Mouse (Mus musculus) lung, postnatal 0 days (tissue): ENCODE measurements around the gene Igsf23. TPM values are rescaled to one million over a fixed set of nuclear protein-coding genes. Genes with fewer than 3 reads are reported as not detected.

Source experiments
- ATAC-seq: fragments of 200-750 bp; cut with Nextera tagmentation; 2 replicates; pipeline ENCODE4 v1.8.0; 2017; ENCODE audit warnings: moderate library complexity
- DNase-seq: peaks from one replicate; pipeline ENCODE4 v3.0.0-alpha.2; 2016; ENCODE audit warnings: low spot score
- H3K27ac ChIP-seq: fragments of 300-500 bp; sonication (generic); 2 replicates; pipeline ENCODE4 v1.5.1; 2014; ENCODE audit warnings: antibody characterized with exemption, mild to moderate bottlenecking, low read length, mixed read lengths
- H3K27me3 ChIP-seq: fragments of 300-500 bp; sonication (generic); replicated peaks from 2 replicates; pipeline ENCODE4 v1.6.1; 2014; ENCODE audit warnings: low read length, mixed read lengths; ENCODE audit not compliant: insufficient read depth
- H3K36me3 ChIP-seq: fragments of 300-500 bp; sonication (generic); 2 replicates; pipeline ENCODE4 v1.6.1; 2014; ENCODE audit warnings: low read length, mixed read lengths; ENCODE audit not compliant: insufficient read depth
- H3K4me1 ChIP-seq: fragments of 300-500 bp; sonication (generic); 2 replicates; pipeline ENCODE4 v1.6.1; 2014; ENCODE audit warnings: antibody characterized with exemption, low read depth, low read length, mixed read lengths; ENCODE audit not compliant: insufficient read depth
- H3K4me2 ChIP-seq: fragments of 300-500 bp; sonication (generic); replicated peaks from 2 replicates; pipeline ENCODE4 v1.6.1; 2014; ENCODE audit warnings: low read depth, mild to moderate bottlenecking, low read length, moderate library complexity, mixed read lengths
- H3K4me3 ChIP-seq: fragments of 300-500 bp; sonication (generic); 2 replicates; pipeline ENCODE4 v1.5.1; 2014; ENCODE audit warnings: low read depth, low read length
- H3K9ac ChIP-seq: fragments of 300-500 bp; sonication (generic); replicated peaks from 2 replicates; pipeline ENCODE4 v1.6.1; 2014; ENCODE audit warnings: low read depth, mild to moderate bottlenecking
- H3K9me3 ChIP-seq: fragments of 300-500 bp; sonication (generic); 2 replicates; pipeline ENCODE4 v1.6.1; 2016; ENCODE audit warnings: low read length, mixed read lengths
- CTCF ChIP-seq: IDR thresholded peaks from 2 replicates; pipeline ENCODE4 v1.5.1; 2016; ENCODE audit warnings: antibody characterized with exemption, mild to moderate bottlenecking
- EP300 ChIP-seq: IDR thresholded peaks from 2 replicates; pipeline ENCODE4 v1.6.1; 2016; ENCODE audit warnings: antibody characterized with exemption, mild to moderate bottlenecking, control low read depth
- WGBS: fragments of 180-500 bp; shearing (Covaris S2); extraction: QIAGEN DNeasy Blood & Tissue Kit; methylation state at CpG from one replicate; pipeline ENCODE4 v1.1.7; 2014; 5-methylcytosine and 5-hydroxymethylcytosine counted together
- polyA plus RNA-seq: library from polyadenylated mRNA; unstranded; fragments of >200 nt; fragmentation: Nextera tagmentation; extraction: Ambion mirVana; gene quantifications from 2 replicates; pipeline ENCODE4 v1.2.1, GENCODE M21; 2015

Igsf23 gene
- polyA plus RNA-seq, 1 experiment from 2014 or later, result 0.90 TPM

DNA sequence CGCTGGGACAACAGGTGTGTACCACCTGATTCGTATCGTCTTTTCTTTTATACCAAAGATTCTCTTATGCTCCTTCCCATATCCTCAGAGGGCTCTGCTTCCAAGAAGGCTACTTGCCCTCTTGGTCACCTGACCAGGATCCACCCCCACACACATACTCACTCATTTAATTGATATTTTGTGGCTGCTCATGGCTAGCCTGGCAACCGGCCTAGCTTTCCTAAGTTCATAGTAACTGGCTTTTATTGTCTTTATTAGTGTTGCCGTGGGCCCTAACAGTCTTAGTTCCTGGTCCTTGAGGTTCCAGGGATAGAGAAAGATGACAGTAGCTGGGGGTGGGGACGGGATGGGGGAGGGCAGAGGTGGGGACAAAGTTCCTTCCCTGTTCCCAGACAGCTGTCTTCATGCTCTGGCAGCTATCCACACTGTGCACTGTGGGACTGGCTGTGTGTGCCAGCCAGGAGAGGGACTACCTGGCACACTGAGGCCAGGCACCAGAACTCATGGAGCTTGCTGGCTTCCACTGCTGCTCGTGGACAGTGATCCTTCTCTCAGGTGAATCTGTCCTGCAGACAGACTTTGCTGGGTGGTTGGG, 14.5 kb upstream of the Igsf23 start, which contains the start of gene Ceacam20:
Gene Ceacam20, plus strand, starts transcription at position 428 of the 595 bp plus-strand sequence.
- no peak for ATAC-seq
- TF ChIP-seq CTCF (no peak), EP300 (no peak)

DNA sequence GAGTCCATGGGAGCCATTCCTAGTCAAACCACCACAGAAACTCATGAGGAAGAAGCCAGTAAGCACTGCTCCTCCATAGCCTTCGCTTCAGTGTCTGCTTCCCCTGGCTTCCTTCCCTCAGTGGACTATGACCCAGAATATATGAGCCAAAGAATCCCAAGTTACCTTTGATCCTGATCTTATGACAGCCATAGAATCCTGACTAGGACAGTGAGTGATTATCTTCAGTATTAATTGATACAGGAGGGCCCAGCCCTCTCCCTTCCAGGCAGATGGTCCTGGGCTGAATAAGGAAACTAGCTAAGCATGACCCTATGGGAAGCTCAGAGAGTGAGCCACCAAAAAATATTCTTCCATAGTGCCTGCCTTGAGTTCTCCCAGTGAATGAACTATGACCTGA, 11.9 kb upstream of the Igsf23 start:
- Histone ChIP-seq H3K27ac (no peak overlapping the region), H3K4me3 (no peak overlapping the region), H3K4me2 (no peak overlapping the region), H3K9me3 (no peaks in the 10 kb centered on the region), H3K27me3 (no peaks in the 10 kb centered on the region), H3K36me3 (no peaks in the 10 kb centered on the region), H3K9ac (no peak overlapping the region), H3K4me1 (no peaks in the 10 kb centered on the region)
- no peak for TF ChIP-seq EP300
- TF ChIP-seq CTCF, result no peak
- ATAC-seq (no peak), DNase-seq (no peak)
- 57% methylated on average over 1 of the region's 1 CpGs for WGBS

More for the DNA sequence above, 14.5 kb upstream of the Igsf23 start, which contains the start of gene Ceacam20:
- 71% methylated on average over 7 of the region's 7 CpGs for WGBS
- H3K9me3 ChIP-seq, result 0 out of 2 replicates have a peak, but pooled peaks cover 3% of the 10 kb centered on the region
- no peak within 1 kb of the TSS for H3K4me2 ChIP-seq
- DNase-seq, result no peak
- H3K4me3 ChIP-seq, result no peak within 1 kb of the TSS
- H3K4me1 ChIP-seq, result no peaks in the 10 kb centered on the region
- no peak within 1 kb of the TSS for H3K9ac ChIP-seq
- H3K27me3 ChIP-seq, result no peaks in the 10 kb centered on the region
- no peaks in the 10 kb centered on the region for H3K36me3 ChIP-seq
- no peak within 1 kb of the TSS for H3K27ac ChIP-seq

DNA sequence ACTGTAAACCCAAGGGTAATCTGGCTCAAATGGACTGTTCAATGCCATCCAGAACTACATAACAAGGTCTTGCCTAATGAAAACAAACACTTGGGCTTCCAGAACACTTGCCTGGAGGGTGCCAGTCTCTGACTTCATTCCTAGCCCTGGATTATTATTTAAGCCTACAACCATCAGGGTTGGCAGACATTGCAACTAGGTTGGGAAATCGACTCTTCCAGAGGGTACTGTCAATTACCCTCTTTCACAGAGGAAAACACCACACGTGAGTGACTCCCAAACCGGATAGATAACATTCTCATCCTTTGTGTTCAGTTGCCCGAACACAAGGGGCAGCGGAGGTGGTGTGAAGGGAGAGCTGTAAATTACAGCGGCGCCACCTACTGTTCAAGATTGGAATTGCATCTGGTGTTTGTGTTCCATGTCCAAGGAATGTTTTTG, 5.8 kb upstream of the Igsf23 start:
- H3K27ac ChIP-seq, result peak overlapping the region; percentile 76
- H3K4me1 ChIP-seq, result no peaks in the 10 kb centered on the region
- ATAC-seq (peak; percentile 94), DNase-seq (peak; percentile 94)
- 2% methylated on average over 7 of the region's 7 CpGs for WGBS
- H3K36me3 ChIP-seq, result no peaks in the 10 kb centered on the region
- no peaks in the 10 kb centered on the region for H3K9me3 ChIP-seq
- H3K4me3 ChIP-seq, result no peak overlapping the region
- no peaks in the 10 kb centered on the region for H3K27me3 ChIP-seq
- TF ChIP-seq EP300 (peak; percentile 92), CTCF (peak; percentile 95)
- no peak overlapping the region for H3K4me2 ChIP-seq
- no peak overlapping the region for H3K9ac ChIP-seq

DNA sequence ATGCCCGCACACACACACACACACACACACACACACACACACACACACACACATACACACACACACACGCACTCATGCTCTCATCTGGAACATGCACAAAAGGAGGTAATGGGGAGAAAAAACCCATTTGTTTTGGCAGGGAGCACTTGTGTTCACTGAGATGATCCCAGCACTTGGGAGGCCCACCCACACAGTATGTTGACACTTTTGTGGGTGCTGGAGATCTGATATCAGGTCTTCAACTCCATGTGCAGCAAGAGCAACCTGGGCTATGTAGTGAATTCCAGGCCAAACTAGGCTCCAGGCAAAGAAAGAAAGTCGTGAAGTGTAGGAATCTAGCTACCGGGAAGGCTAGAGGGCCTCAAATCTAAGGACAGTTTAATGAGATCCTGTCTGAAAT, 5.3 kb upstream of the Igsf23 start:
- Histone ChIP-seq H3K9me3 (no peaks in the 10 kb centered on the region), H3K27ac (peak overlapping the region; percentile 76), H3K4me1 (no peaks in the 10 kb centered on the region), H3K4me2 (no peak overlapping the region), H3K4me3 (no peak overlapping the region), H3K9ac (no peak overlapping the region), H3K36me3 (no peaks in the 10 kb centered on the region), H3K27me3 (no peaks in the 10 kb centered on the region)
- WGBS, result 44% methylated on average over 4 of the region's 4 CpGs
- no peak for DNase-seq
- peak; percentile 41 for ATAC-seq
- no peak for TF ChIP-seq CTCF
- no peak for TF ChIP-seq EP300

DNA sequence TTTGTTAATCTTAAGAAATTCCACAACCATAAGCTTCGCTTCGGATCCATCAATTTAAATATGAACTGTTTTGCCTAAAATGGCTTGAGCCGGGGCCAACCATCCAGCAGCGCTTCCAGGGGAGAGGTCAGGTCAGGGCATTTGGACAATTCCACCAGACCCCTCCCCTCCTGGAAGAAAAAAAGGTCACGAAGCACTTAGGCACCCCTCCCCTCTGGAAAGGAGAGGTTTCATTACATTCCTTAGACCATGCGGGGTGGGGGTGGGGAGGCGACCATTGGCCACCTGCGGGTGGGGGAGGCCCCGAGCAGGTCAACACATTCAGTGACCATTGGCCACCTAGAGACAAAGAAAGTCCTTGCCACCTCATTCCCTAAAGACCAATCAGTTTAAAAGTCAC, 2.5 kb upstream of the Igsf23 start:
- DNase-seq (no peak), ATAC-seq (no peak)
- no peaks in the 10 kb centered on the region for H3K4me1 ChIP-seq
- H3K27me3 ChIP-seq, result no peaks in the 10 kb centered on the region
- no peak overlapping the region for H3K4me2 ChIP-seq
- no peak overlapping the region for H3K9ac ChIP-seq
- H3K9me3 ChIP-seq, result no peaks in the 10 kb centered on the region
- no peak overlapping the region for H3K27ac ChIP-seq
- H3K4me3 ChIP-seq, result no peak overlapping the region
- TF ChIP-seq EP300 (no peak), CTCF (no peak)
- 32% methylated on average over 9 of the region's 9 CpGs for WGBS
- no peaks in the 10 kb centered on the region for H3K36me3 ChIP-seq

DNA sequence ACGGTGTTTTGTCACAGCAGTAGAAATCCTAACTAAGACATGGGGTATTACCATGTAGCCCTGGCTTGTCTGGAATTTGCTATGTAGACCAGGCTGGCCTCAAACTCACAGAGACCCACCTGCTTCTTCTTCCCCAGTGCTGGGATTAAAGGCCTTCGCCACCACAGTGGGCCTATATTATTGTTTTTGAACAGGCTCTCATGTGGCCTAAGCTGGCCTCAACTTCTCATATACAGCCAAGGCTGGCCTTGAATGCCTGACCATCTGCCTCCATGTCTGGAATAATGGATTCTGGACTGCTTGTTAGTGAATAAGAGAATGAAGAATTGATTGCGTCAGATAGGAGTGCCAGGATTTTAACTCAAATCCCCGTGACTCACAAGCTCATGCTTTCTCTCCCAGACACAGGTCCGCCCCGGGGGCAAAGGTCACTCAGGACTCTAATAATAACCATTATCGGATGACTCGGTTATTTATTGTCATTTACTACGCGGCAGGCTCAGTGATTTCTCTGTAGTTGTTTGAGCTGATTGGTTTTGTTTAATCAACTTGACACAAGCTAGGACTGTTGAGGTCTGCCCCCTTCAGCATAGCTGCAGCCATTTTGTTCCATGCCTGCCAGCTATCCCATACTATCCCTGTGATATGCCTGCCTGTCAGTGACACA, 1.9 kb upstream of the Igsf23 start:
- Histone ChIP-seq H3K4me2 (no peak overlapping the region), H3K36me3 (no peaks in the 10 kb centered on the region), H3K9me3 (no peaks in the 10 kb centered on the region), H3K4me3 (no peak overlapping the region), H3K27ac (no peak overlapping the region), H3K4me1 (no peaks in the 10 kb centered on the region), H3K9ac (no peak overlapping the region), H3K27me3 (no peaks in the 10 kb centered on the region)
- TF ChIP-seq EP300 (no peak), CTCF (no peak)
- peak; percentile 20 for DNase-seq
- ATAC-seq, result peak; percentile 23
- 79% methylated on average over 10 of the region's 10 CpGs for WGBS
